Mouse (Mus musculus): ENCODE measurements at regions not wholly inside any gene's neighbourhood (a gene's known extent, or its start where the extent isn't known, plus 50 kb on each side); places are given as distances from the start of the nearest gene placed in this dataset.
A peak's percentile ranks its signal among the peaks of the same experiment; 100 is the strongest.

GRCm38 (mm10) chr17:50419966-50420365, 89.2 kb upstream of the Plcl2 start:
- Histone ChIP-seq H3K9me3 (ENCODE audit: control insufficient read depth, low read length) (no peaks in the 10 kb centered on the region), H3K4me3 (ENCODE audit: low read depth, low read length) (no peak overlapping the region), H3K36me3 (ENCODE audit: control insufficient read depth, insufficient read depth, low read length) (no peaks in the 10 kb centered on the region), H3K4me1 (ENCODE audit: control insufficient read depth, insufficient read depth, low read length) (no peaks in the 10 kb centered on the region), H3K9ac (ENCODE audit: low read depth, low read length) (no peak overlapping the region), H3K27ac (replicated peaks; ENCODE audit: low read depth, low read length) (no peak overlapping the region), H3K27me3 (replicated peaks; ENCODE audit: control insufficient read depth, insufficient read depth, low read length) (no peaks in the 10 kb centered on the region), H3K4me2 (ENCODE audit: low read depth, low read length) (no peak overlapping the region)
- DNase-seq (ENCODE audit: low spot score) (peak; percentile 41), ATAC-seq (ENCODE audit: low read depth) (peak; percentile 87; the same call in 1 of the 2 replicates)
- 70% methylated on average over 8 of the region's 12 CpGs for WGBS

- DNase-seq (ENCODE audit: low spot score) (no peak), ATAC-seq (ENCODE audit: low read depth) (no peak)
- no peaks in the 10 kb centered on the region for H3K9me3 ChIP-seq (ENCODE audit: control insufficient read depth, low read length)
- no peak overlapping the region for H3K4me3 ChIP-seq (ENCODE audit: low read depth, low read length)
- no peaks in the 10 kb centered on the region for H3K4me1 ChIP-seq (ENCODE audit: control insufficient read depth, insufficient read depth, low read length)
- H3K36me3 ChIP-seq (ENCODE audit: control insufficient read depth, insufficient read depth, low read length): no peaks in the 10 kb centered on the region
- H3K4me2 ChIP-seq (ENCODE audit: low read depth, low read length): no peak overlapping the region
- H3K9ac ChIP-seq (ENCODE audit: low read depth, low read length): no peak overlapping the region
- H3K27ac ChIP-seq (replicated peaks; ENCODE audit: low read depth, low read length): no peak overlapping the region
- WGBS: 89% methylated on average over 6 of the region's 6 CpGs
- H3K27me3 ChIP-seq (replicated peaks; ENCODE audit: control insufficient read depth, insufficient read depth, low read length): no peaks in the 10 kb centered on the region
Observed at GRCm38 (mm10) chr17:50420690-50421089, 88.5 kb upstream of the Plcl2 start.

GRCm38 (mm10) chr17:50421476-50421875, 87.7 kb upstream of the Plcl2 start:
- no peaks in the 10 kb centered on the region for H3K27me3 ChIP-seq (replicated peaks; ENCODE audit: control insufficient read depth, insufficient read depth, low read length)
- 94% methylated on average over 10 of the region's 10 CpGs for WGBS
- no peaks in the 10 kb centered on the region for H3K36me3 ChIP-seq (ENCODE audit: control insufficient read depth, insufficient read depth, low read length)
- H3K27ac ChIP-seq (replicated peaks; ENCODE audit: low read depth, low read length): no peak overlapping the region
- no peak overlapping the region for H3K9ac ChIP-seq (ENCODE audit: low read depth, low read length)
- ATAC-seq (ENCODE audit: low read depth) (no peak), DNase-seq (ENCODE audit: low spot score) (no peak)
- H3K4me3 ChIP-seq (ENCODE audit: low read depth, low read length): no peak overlapping the region
- H3K4me1 ChIP-seq (ENCODE audit: control insufficient read depth, insufficient read depth, low read length): no peaks in the 10 kb centered on the region
- H3K4me2 ChIP-seq (ENCODE audit: low read depth, low read length): no peak overlapping the region
- H3K9me3 ChIP-seq (ENCODE audit: control insufficient read depth, low read length): no peaks in the 10 kb centered on the region

- DNase-seq (ENCODE audit: low spot score) (no peak), ATAC-seq (ENCODE audit: low read depth) (no peak)
- Histone ChIP-seq H3K4me3 (ENCODE audit: low read depth, low read length) (no peak overlapping the region), H3K4me2 (ENCODE audit: low read depth, low read length) (no peak overlapping the region), H3K27me3 (replicated peaks; ENCODE audit: control insufficient read depth, insufficient read depth, low read length) (no peaks in the 10 kb centered on the region), H3K9me3 (ENCODE audit: control insufficient read depth, low read length) (no peaks in the 10 kb centered on the region), H3K4me1 (ENCODE audit: control insufficient read depth, insufficient read depth, low read length) (no peaks in the 10 kb centered on the region), H3K36me3 (ENCODE audit: control insufficient read depth, insufficient read depth, low read length) (no peaks in the 10 kb centered on the region), H3K9ac (ENCODE audit: low read depth, low read length) (no peak overlapping the region), H3K27ac (replicated peaks; ENCODE audit: low read depth, low read length) (no peak overlapping the region)
- 88% methylated on average over 3 of the region's 3 CpGs for WGBS
Observed at GRCm38 (mm10) chr17:50425110-50425509, 84.1 kb upstream of the Plcl2 start.

GRCm38 (mm10) chr17:50425531-50425930, 83.7 kb upstream of the Plcl2 start:
- no peaks in the 10 kb centered on the region for H3K9me3 ChIP-seq (ENCODE audit: control insufficient read depth, low read length)
- WGBS: 80% methylated on average over 4 of the region's 4 CpGs
- no peak overlapping the region for H3K9ac ChIP-seq (ENCODE audit: low read depth, low read length)
- no peaks in the 10 kb centered on the region for H3K27me3 ChIP-seq (replicated peaks; ENCODE audit: control insufficient read depth, insufficient read depth, low read length)
- no peak overlapping the region for H3K4me3 ChIP-seq (ENCODE audit: low read depth, low read length)
- H3K4me1 ChIP-seq (ENCODE audit: control insufficient read depth, insufficient read depth, low read length): no peaks in the 10 kb centered on the region
- H3K36me3 ChIP-seq (ENCODE audit: control insufficient read depth, insufficient read depth, low read length): no peaks in the 10 kb centered on the region
- H3K4me2 ChIP-seq (ENCODE audit: low read depth, low read length): no peak overlapping the region
- no peak overlapping the region for H3K27ac ChIP-seq (replicated peaks; ENCODE audit: low read depth, low read length)
- DNase-seq (ENCODE audit: low spot score) (no peak), ATAC-seq (ENCODE audit: low read depth) (no peak)

GRCm38 (mm10) chr17:50426146-50426545, 83.1 kb upstream of the Plcl2 start:
- no peak overlapping the region for H3K9ac ChIP-seq (ENCODE audit: low read depth, low read length)
- H3K27me3 ChIP-seq (replicated peaks; ENCODE audit: control insufficient read depth, insufficient read depth, low read length): no peaks in the 10 kb centered on the region
- H3K36me3 ChIP-seq (ENCODE audit: control insufficient read depth, insufficient read depth, low read length): no peaks in the 10 kb centered on the region
- no peaks in the 10 kb centered on the region for H3K4me1 ChIP-seq (ENCODE audit: control insufficient read depth, insufficient read depth, low read length)
- H3K9me3 ChIP-seq (ENCODE audit: control insufficient read depth, low read length): no peaks in the 10 kb centered on the region
- ATAC-seq (ENCODE audit: low read depth) (no peak), DNase-seq (ENCODE audit: low spot score) (no peak)
- WGBS: 63% methylated on average over 7 of the region's 7 CpGs
- no peak overlapping the region for H3K27ac ChIP-seq (replicated peaks; ENCODE audit: low read depth, low read length)
- no peak overlapping the region for H3K4me3 ChIP-seq (ENCODE audit: low read depth, low read length)
- H3K4me2 ChIP-seq (ENCODE audit: low read depth, low read length): no peak overlapping the region

GRCm38 (mm10) chr17:50427331-50428003, 81.7 kb upstream of the Plcl2 start:
- Histone ChIP-seq H3K4me1 (ENCODE audit: control insufficient read depth, insufficient read depth, low read length) (no peaks in the 10 kb centered on the region), H3K27ac (replicated peaks; ENCODE audit: low read depth, low read length) (no peak overlapping the region), H3K4me3 (ENCODE audit: low read depth, low read length) (no peak overlapping the region), H3K36me3 (ENCODE audit: control insufficient read depth, insufficient read depth, low read length) (no peaks in the 10 kb centered on the region), H3K9ac (ENCODE audit: low read depth, low read length) (no peak overlapping the region), H3K27me3 (replicated peaks; ENCODE audit: control insufficient read depth, insufficient read depth, low read length) (no peaks in the 10 kb centered on the region), H3K9me3 (ENCODE audit: control insufficient read depth, low read length) (no peaks in the 10 kb centered on the region), H3K4me2 (ENCODE audit: low read depth, low read length) (no peak overlapping the region)
- WGBS: 22% methylated on average over 10 of the region's 10 CpGs
- DNase-seq (ENCODE audit: low spot score): no peak
- ATAC-seq (ENCODE audit: low read depth): no peak

GRCm38 (mm10) chr17:50428004-50428560, 81.1 kb upstream of the Plcl2 start:
- Histone ChIP-seq H3K36me3 (ENCODE audit: control insufficient read depth, insufficient read depth, low read length) (no peaks in the 10 kb centered on the region), H3K4me2 (ENCODE audit: low read depth, low read length) (no peak overlapping the region), H3K9ac (ENCODE audit: low read depth, low read length) (no peak overlapping the region), H3K4me3 (ENCODE audit: low read depth, low read length) (no peak overlapping the region), H3K4me1 (ENCODE audit: control insufficient read depth, insufficient read depth, low read length) (no peaks in the 10 kb centered on the region), H3K27me3 (replicated peaks; ENCODE audit: control insufficient read depth, insufficient read depth, low read length) (no peaks in the 10 kb centered on the region), H3K9me3 (ENCODE audit: control insufficient read depth, low read length) (no peaks in the 10 kb centered on the region), H3K27ac (replicated peaks; ENCODE audit: low read depth, low read length) (no peak overlapping the region)
- ATAC-seq (ENCODE audit: low read depth) (no peak), DNase-seq (ENCODE audit: low spot score) (no peak)
- 56% methylated on average over 5 of the region's 5 CpGs for WGBS

- Histone ChIP-seq H3K27me3 (replicated peaks; ENCODE audit: control insufficient read depth, insufficient read depth, low read length) (no peaks in the 10 kb centered on the region), H3K9ac (ENCODE audit: low read depth, low read length) (no peak overlapping the region), H3K4me3 (ENCODE audit: low read depth, low read length) (no peak overlapping the region), H3K4me1 (ENCODE audit: control insufficient read depth, insufficient read depth, low read length) (no peaks in the 10 kb centered on the region), H3K27ac (replicated peaks; ENCODE audit: low read depth, low read length) (no peak overlapping the region), H3K36me3 (ENCODE audit: control insufficient read depth, insufficient read depth, low read length) (no peaks in the 10 kb centered on the region), H3K9me3 (ENCODE audit: control insufficient read depth, low read length) (no peaks in the 10 kb centered on the region), H3K4me2 (ENCODE audit: low read depth, low read length) (no peak overlapping the region)
- ATAC-seq (ENCODE audit: low read depth) (no peak), DNase-seq (ENCODE audit: low spot score) (no peak)
- WGBS: 88% methylated on average over 6 of the region's 6 CpGs
Observed at GRCm38 (mm10) chr17:50432559-50432958, 76.6 kb upstream of the Plcl2 start.
